Mouse (Mus musculus): ENCODE measurements at regions not wholly inside any gene's neighbourhood (a gene's known extent, or its start where the extent isn't known, plus 50 kb on each side); places are given as distances from the start of the nearest gene placed in this dataset.

- no peaks in the 10 kb centered on the region for H3K27me3 ChIP-seq (ENCODE audit: control insufficient read depth, insufficient read depth, low read length)
- no peaks in the 10 kb centered on the region for H3K4me1 ChIP-seq (ENCODE audit: control insufficient read depth, insufficient read depth, low read length)
- no peak overlapping the region for H3K4me2 ChIP-seq (replicated peaks; ENCODE audit: low read depth, low read length)
- H3K27ac ChIP-seq (ENCODE audit: low read length), result no peak overlapping the region
- 71% methylated on average over 11 of the region's 11 CpGs for WGBS
- ATAC-seq (ENCODE audit: insufficient number of reproducible peaks, insufficient read depth, low FRiP score, low read depth), result no peak
- no peaks in the 10 kb centered on the region for H3K36me3 ChIP-seq (ENCODE audit: control insufficient read depth, insufficient read depth, low read length)
- H3K9me3 ChIP-seq (ENCODE audit: control insufficient read depth, low read depth, low read length), result no peaks in the 10 kb centered on the region
- no peak overlapping the region for H3K9ac ChIP-seq (replicated peaks; ENCODE audit: low read depth, low read length)
- no peak overlapping the region for H3K4me3 ChIP-seq (ENCODE audit: low read depth, low read length)
Observed at GRCm38 (mm10) chr14:62187360-62187759, 105.0 kb upstream of the Rnaseh2b start.

- Histone ChIP-seq H3K4me1 (ENCODE audit: control insufficient read depth, insufficient read depth, low read length) (no peaks in the 10 kb centered on the region), H3K4me2 (replicated peaks; ENCODE audit: low read depth, low read length) (no peak overlapping the region), H3K36me3 (ENCODE audit: control insufficient read depth, insufficient read depth, low read length) (no peaks in the 10 kb centered on the region), H3K4me3 (ENCODE audit: low read depth, low read length) (no peak overlapping the region), H3K9me3 (ENCODE audit: control insufficient read depth, low read depth, low read length) (no peaks in the 10 kb centered on the region), H3K9ac (replicated peaks; ENCODE audit: low read depth, low read length) (no peak overlapping the region), H3K27me3 (ENCODE audit: control insufficient read depth, insufficient read depth, low read length) (no peaks in the 10 kb centered on the region), H3K27ac (ENCODE audit: low read length) (no peak overlapping the region)
- 55% methylated on average over 7 of the region's 7 CpGs for WGBS
- no peak for ATAC-seq (ENCODE audit: insufficient number of reproducible peaks, insufficient read depth, low FRiP score, low read depth)
Observed at GRCm38 (mm10) chr14:62188147-62188885, 104.1 kb upstream of the Rnaseh2b start.

- Histone ChIP-seq H3K27me3 (ENCODE audit: control insufficient read depth, insufficient read depth, low read length) (no peaks in the 10 kb centered on the region), H3K27ac (ENCODE audit: low read length) (no peak overlapping the region), H3K4me3 (ENCODE audit: low read depth, low read length) (no peak overlapping the region), H3K36me3 (ENCODE audit: control insufficient read depth, insufficient read depth, low read length) (no peaks in the 10 kb centered on the region), H3K4me1 (ENCODE audit: control insufficient read depth, insufficient read depth, low read length) (no peaks in the 10 kb centered on the region), H3K9me3 (ENCODE audit: control insufficient read depth, low read depth, low read length) (no peaks in the 10 kb centered on the region), H3K9ac (replicated peaks; ENCODE audit: low read depth, low read length) (no peak overlapping the region), H3K4me2 (replicated peaks; ENCODE audit: low read depth, low read length) (no peak overlapping the region)
- ATAC-seq (ENCODE audit: insufficient number of reproducible peaks, insufficient read depth, low FRiP score, low read depth), result no peak
- WGBS, result 83% methylated on average over 2 of the region's 2 CpGs
Observed at GRCm38 (mm10) chr14:62191624-62192023, 100.8 kb upstream of the Rnaseh2b start.

- H3K9me3 ChIP-seq (ENCODE audit: control insufficient read depth, low read depth, low read length), result no peaks in the 10 kb centered on the region
- no peak for ATAC-seq (ENCODE audit: insufficient number of reproducible peaks, insufficient read depth, low FRiP score, low read depth)
- H3K27ac ChIP-seq (ENCODE audit: low read length), result no peak overlapping the region
- H3K27me3 ChIP-seq (ENCODE audit: control insufficient read depth, insufficient read depth, low read length), result no peaks in the 10 kb centered on the region
- 50% methylated on average over 8 of the region's 8 CpGs for WGBS
- H3K36me3 ChIP-seq (ENCODE audit: control insufficient read depth, insufficient read depth, low read length), result no peaks in the 10 kb centered on the region
- no peak overlapping the region for H3K9ac ChIP-seq (replicated peaks; ENCODE audit: low read depth, low read length)
- no peak overlapping the region for H3K4me2 ChIP-seq (replicated peaks; ENCODE audit: low read depth, low read length)
- H3K4me1 ChIP-seq (ENCODE audit: control insufficient read depth, insufficient read depth, low read length), result no peaks in the 10 kb centered on the region
- H3K4me3 ChIP-seq (ENCODE audit: low read depth, low read length), result no peak overlapping the region
Observed at GRCm38 (mm10) chr14:62192814-62193213, 99.6 kb upstream of the Rnaseh2b start.

GRCm38 (mm10) chr14:62193371-62193770 lies 99.0 kb upstream of the Rnaseh2b start:
- no peak overlapping the region for H3K9ac ChIP-seq (replicated peaks; ENCODE audit: low read depth, low read length)
- no peaks in the 10 kb centered on the region for H3K4me1 ChIP-seq (ENCODE audit: control insufficient read depth, insufficient read depth, low read length)
- no peak overlapping the region for H3K4me2 ChIP-seq (replicated peaks; ENCODE audit: low read depth, low read length)
- H3K4me3 ChIP-seq (ENCODE audit: low read depth, low read length), result no peak overlapping the region
- no peak overlapping the region for H3K27ac ChIP-seq (ENCODE audit: low read length)
- ATAC-seq (ENCODE audit: insufficient number of reproducible peaks, insufficient read depth, low FRiP score, low read depth), result no peak
- 38% methylated on average over 4 of the region's 4 CpGs for WGBS
- no peaks in the 10 kb centered on the region for H3K36me3 ChIP-seq (ENCODE audit: control insufficient read depth, insufficient read depth, low read length)
- H3K27me3 ChIP-seq (ENCODE audit: control insufficient read depth, insufficient read depth, low read length), result no peaks in the 10 kb centered on the region
- no peaks in the 10 kb centered on the region for H3K9me3 ChIP-seq (ENCODE audit: control insufficient read depth, low read depth, low read length)

GRCm38 (mm10) chr14:62196776-62197175 lies 95.6 kb upstream of the Rnaseh2b start:
- Histone ChIP-seq H3K9me3 (ENCODE audit: control insufficient read depth, low read depth, low read length) (no peaks in the 10 kb centered on the region), H3K4me3 (ENCODE audit: low read depth, low read length) (no peak overlapping the region), H3K4me1 (ENCODE audit: control insufficient read depth, insufficient read depth, low read length) (no peaks in the 10 kb centered on the region), H3K27ac (ENCODE audit: low read length) (no peak overlapping the region), H3K9ac (replicated peaks; ENCODE audit: low read depth, low read length) (no peak overlapping the region), H3K4me2 (replicated peaks; ENCODE audit: low read depth, low read length) (no peak overlapping the region), H3K36me3 (ENCODE audit: control insufficient read depth, insufficient read depth, low read length) (no peaks in the 10 kb centered on the region), H3K27me3 (ENCODE audit: control insufficient read depth, insufficient read depth, low read length) (no peaks in the 10 kb centered on the region)
- ATAC-seq (ENCODE audit: insufficient number of reproducible peaks, insufficient read depth, low FRiP score, low read depth), result no peak
- WGBS, result 75% methylated on average over 4 of the region's 4 CpGs

- H3K9me3 ChIP-seq (ENCODE audit: control insufficient read depth, low read depth, low read length), result no peaks in the 10 kb centered on the region
- H3K4me1 ChIP-seq (ENCODE audit: control insufficient read depth, insufficient read depth, low read length), result no peaks in the 10 kb centered on the region
- H3K27ac ChIP-seq (ENCODE audit: low read length), result no peak overlapping the region
- H3K36me3 ChIP-seq (ENCODE audit: control insufficient read depth, insufficient read depth, low read length), result no peaks in the 10 kb centered on the region
- 49% methylated on average over 6 of the region's 6 CpGs for WGBS
- no peak overlapping the region for H3K4me3 ChIP-seq (ENCODE audit: low read depth, low read length)
- ATAC-seq (ENCODE audit: insufficient number of reproducible peaks, insufficient read depth, low FRiP score, low read depth), result no peak
- no peaks in the 10 kb centered on the region for H3K27me3 ChIP-seq (ENCODE audit: control insufficient read depth, insufficient read depth, low read length)
- H3K9ac ChIP-seq (replicated peaks; ENCODE audit: low read depth, low read length), result no peak overlapping the region
- no peak overlapping the region for H3K4me2 ChIP-seq (replicated peaks; ENCODE audit: low read depth, low read length)
Observed at GRCm38 (mm10) chr14:62198476-62199190, 93.8 kb upstream of the Rnaseh2b start.

- Histone ChIP-seq H3K9me3 (ENCODE audit: control insufficient read depth, low read depth, low read length) (no peaks in the 10 kb centered on the region), H3K4me1 (ENCODE audit: control insufficient read depth, insufficient read depth, low read length) (no peaks in the 10 kb centered on the region), H3K27me3 (ENCODE audit: control insufficient read depth, insufficient read depth, low read length) (no peaks in the 10 kb centered on the region), H3K36me3 (ENCODE audit: control insufficient read depth, insufficient read depth, low read length) (no peaks in the 10 kb centered on the region), H3K27ac (ENCODE audit: low read length) (no peak overlapping the region), H3K4me2 (replicated peaks; ENCODE audit: low read depth, low read length) (no peak overlapping the region), H3K4me3 (ENCODE audit: low read depth, low read length) (no peak overlapping the region), H3K9ac (replicated peaks; ENCODE audit: low read depth, low read length) (no peak overlapping the region)
- ATAC-seq (ENCODE audit: insufficient number of reproducible peaks, insufficient read depth, low FRiP score, low read depth), result no peak
- 38% methylated on average over 1 of the region's 1 CpGs for WGBS
Observed at GRCm38 (mm10) chr14:62215071-62215470, 77.3 kb upstream of the Rnaseh2b start.
